Mouse (Mus musculus): ENCODE results near the gene Map4k1. TPM values are rescaled to one million over a fixed set of nuclear protein-coding genes. Genes with fewer than 3 reads are reported as not detected.

Map4k1 gene
- not detected for polyA plus RNA-seq (2014; fragmentation: Illumina TruSeq; extraction: RNeasy Lipid Tissue Mini Kit (QIAGEN cat#74804); ENCODE audit: low read depth, low replicate concordance)

GRCm38 (mm10) chr7:28981651-28982273 lies at the start of gene Map4k1, which contains the start of gene Eif3k:
Gene Map4k1 (plus strand): TSS chr7:28982050.
Gene Eif3k (minus strand): TSS chr7:28981864.

GRCm38 (mm10) chr7:28961927-28962670 lies 19.8 kb upstream of the Map4k1 start, which contains the start of gene Actn4:
Gene Actn4 (minus strand): TSS chr7:28962340.

Other genes with a start within 250 kb of the Map4k1 start
- gene Mrps12, start 240.2 kb upstream of the Map4k1 start, polyA plus RNA-seq (2014; fragmentation: Illumina TruSeq; extraction: RNeasy Lipid Tissue Mini Kit (QIAGEN cat#74804); ENCODE audit: low read depth, low replicate concordance) = 35.0 TPM
- gene Sars2, start 240.1 kb upstream of the Map4k1 start, polyA plus RNA-seq (2014; fragmentation: Illumina TruSeq; extraction: RNeasy Lipid Tissue Mini Kit (QIAGEN cat#74804); ENCODE audit: low read depth, low replicate concordance) = 0.29 TPM
- gene Ccer2, start 225.9 kb upstream of the Map4k1 start, polyA plus RNA-seq (2014; fragmentation: Illumina TruSeq; extraction: RNeasy Lipid Tissue Mini Kit (QIAGEN cat#74804); ENCODE audit: low read depth, low replicate concordance) = not detected
- gene Sirt2, start 215.3 kb upstream of the Map4k1 start, polyA plus RNA-seq (2014; fragmentation: Illumina TruSeq; extraction: RNeasy Lipid Tissue Mini Kit (QIAGEN cat#74804); ENCODE audit: low read depth, low replicate concordance) = 19.5 TPM
- gene Nfkbib, start 214.5 kb upstream of the Map4k1 start, polyA plus RNA-seq (2014; fragmentation: Illumina TruSeq; extraction: RNeasy Lipid Tissue Mini Kit (QIAGEN cat#74804); ENCODE audit: low read depth, low replicate concordance) = 0.47 TPM
- gene Rinl, start 193.1 kb upstream of the Map4k1 start, polyA plus RNA-seq (2014; fragmentation: Illumina TruSeq; extraction: RNeasy Lipid Tissue Mini Kit (QIAGEN cat#74804); ENCODE audit: low read depth, low replicate concordance) = 0.87 TPM
- gene Hnrnpl, start 173.5 kb upstream of the Map4k1 start, polyA plus RNA-seq (2014; fragmentation: Illumina TruSeq; extraction: RNeasy Lipid Tissue Mini Kit (QIAGEN cat#74804); ENCODE audit: low read depth, low replicate concordance) = 312 TPM
- gene Ech1, start 156.8 kb upstream of the Map4k1 start, polyA plus RNA-seq (2014; fragmentation: Illumina TruSeq; extraction: RNeasy Lipid Tissue Mini Kit (QIAGEN cat#74804); ENCODE audit: low read depth, low replicate concordance) = 31.1 TPM
- 2.7 TPM for gene Lgals4, start 148.2 kb upstream of the Map4k1 start, polyA plus RNA-seq (2014; fragmentation: Illumina TruSeq; extraction: RNeasy Lipid Tissue Mini Kit (QIAGEN cat#74804); ENCODE audit: low read depth, low replicate concordance)
- gene Lgals7, start 118.2 kb upstream of the Map4k1 start, polyA plus RNA-seq (2014; fragmentation: Illumina TruSeq; extraction: RNeasy Lipid Tissue Mini Kit (QIAGEN cat#74804); ENCODE audit: low read depth, low replicate concordance) = not detected
- gene Capn12, start 100.6 kb upstream of the Map4k1 start, polyA plus RNA-seq (2014; fragmentation: Illumina TruSeq; extraction: RNeasy Lipid Tissue Mini Kit (QIAGEN cat#74804); ENCODE audit: low read depth, low replicate concordance) = not detected
- 31.7 TPM for gene Actn4, start 19.7 kb upstream of the Map4k1 start, polyA plus RNA-seq (2014; fragmentation: Illumina TruSeq; extraction: RNeasy Lipid Tissue Mini Kit (QIAGEN cat#74804); ENCODE audit: low read depth, low replicate concordance)
- gene Eif3k, start 186 bp upstream of the Map4k1 start, polyA plus RNA-seq (2014; fragmentation: Illumina TruSeq; extraction: RNeasy Lipid Tissue Mini Kit (QIAGEN cat#74804); ENCODE audit: low read depth, low replicate concordance) = 8.5 TPM
- gene Ryr1, start 143.1 kb downstream of the Map4k1 start, polyA plus RNA-seq (2014; fragmentation: Illumina TruSeq; extraction: RNeasy Lipid Tissue Mini Kit (QIAGEN cat#74804); ENCODE audit: low read depth, low replicate concordance) = 0.47 TPM
- 0.23 TPM for gene Rasgrp4, start 152.8 kb downstream of the Map4k1 start, polyA plus RNA-seq (2014; fragmentation: Illumina TruSeq; extraction: RNeasy Lipid Tissue Mini Kit (QIAGEN cat#74804); ENCODE audit: low read depth, low replicate concordance)
- gene Fam98c, start 174.2 kb downstream of the Map4k1 start, polyA plus RNA-seq (2014; fragmentation: Illumina TruSeq; extraction: RNeasy Lipid Tissue Mini Kit (QIAGEN cat#74804); ENCODE audit: low read depth, low replicate concordance) = 1.3 TPM
- gene Ggn, start 188.2 kb downstream of the Map4k1 start, polyA plus RNA-seq (2014; fragmentation: Illumina TruSeq; extraction: RNeasy Lipid Tissue Mini Kit (QIAGEN cat#74804); ENCODE audit: low read depth, low replicate concordance) = not detected
- gene Spred3, start 188.4 kb downstream of the Map4k1 start, polyA plus RNA-seq (2014; fragmentation: Illumina TruSeq; extraction: RNeasy Lipid Tissue Mini Kit (QIAGEN cat#74804); ENCODE audit: low read depth, low replicate concordance) = 8.0 TPM
- 105 TPM for gene Psmd8, start 198.7 kb downstream of the Map4k1 start, polyA plus RNA-seq (2014; fragmentation: Illumina TruSeq; extraction: RNeasy Lipid Tissue Mini Kit (QIAGEN cat#74804); ENCODE audit: low read depth, low replicate concordance)
- gene Catsperg1, start 232.0 kb downstream of the Map4k1 start, polyA plus RNA-seq (2014; fragmentation: Illumina TruSeq; extraction: RNeasy Lipid Tissue Mini Kit (QIAGEN cat#74804); ENCODE audit: low read depth, low replicate concordance) = 0.35 TPM

Data from adrenal gland, adult 10 weeks (tissue).